Mouse (Mus musculus) gastrocnemius, adult 18-20 months (tissue): Measurements from ENCODE around the gene 4930467E23Rik. TPM values are rescaled to one million over a fixed set of nuclear protein-coding genes. Genes with fewer than 3 reads are reported as not detected.
"Not testable (repeated sequence)": the region's sequence is repeated elsewhere in the genome, so short reads cannot be mapped to it uniquely, and the experiment has no call there.

Source experiments
- DNase-seq: peaks from one replicate; pipeline ENCODE4 v3.0.0; 2021; ENCODE audit warnings: low spot score
- total RNA-seq, 2 experiments: library from RNA; stranded (reverse); gene quantifications; 2 replicates each; pipeline ENCODE4 v1.2.3; 2021

The 4930467E23Rik gene
- total RNA-seq, 2 experiments from 2014 or later = not detected

DNA sequence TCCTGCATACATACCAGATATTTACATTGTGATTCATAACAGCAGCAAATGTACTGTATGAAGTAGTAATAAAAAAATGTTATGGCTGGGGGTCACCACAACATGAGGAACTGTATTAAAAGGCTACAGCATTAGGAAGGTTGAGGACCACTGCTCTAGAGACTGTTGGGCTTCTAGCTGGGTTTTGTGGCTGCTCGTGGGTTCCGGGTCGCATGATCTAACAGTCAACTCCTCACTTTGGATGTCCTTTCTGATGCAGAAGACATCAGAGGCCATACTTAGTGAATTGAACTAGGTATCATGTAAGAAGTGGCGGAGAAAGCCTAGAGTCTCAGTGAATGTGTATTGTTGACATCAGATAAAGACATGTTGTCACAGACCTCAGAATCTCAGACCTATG is 19.9 kb upstream of the 4930467E23Rik start:
- DNase-seq = peak; percentile 40

DNA sequence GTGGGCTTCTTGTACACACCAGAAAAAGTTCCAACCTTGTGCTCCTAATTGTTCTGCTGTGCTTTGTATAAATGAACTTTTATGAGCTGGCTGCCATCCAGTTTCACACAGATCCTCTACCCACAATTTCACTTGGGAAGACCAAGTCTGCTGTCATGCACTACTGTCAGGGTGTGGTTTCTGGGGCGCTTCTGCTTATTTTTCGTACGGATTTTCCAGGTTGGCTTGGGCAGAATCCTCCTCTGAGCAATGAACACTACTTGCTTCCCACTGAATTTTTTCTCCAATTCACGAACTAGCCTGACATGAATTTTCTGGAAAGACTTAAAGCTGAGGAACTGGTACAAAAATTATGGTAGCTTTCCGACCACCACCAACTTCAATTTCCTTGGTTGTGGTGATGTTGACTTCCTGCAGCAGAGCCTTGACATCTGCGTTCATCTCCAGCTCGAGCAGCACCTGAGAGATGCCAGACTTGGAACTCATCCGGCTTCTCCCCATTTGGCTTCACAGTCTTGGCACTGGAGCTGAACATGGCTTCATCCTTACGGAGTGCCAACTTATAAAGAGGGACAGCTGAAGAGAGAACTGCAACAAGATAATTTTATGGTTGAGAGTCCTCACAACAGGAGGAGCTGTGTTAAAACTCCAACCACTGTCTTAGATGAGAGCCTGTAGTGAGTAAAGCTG is 18.1 kb upstream of the 4930467E23Rik start:
- DNase-seq = not testable (repeated sequence)

DNA sequence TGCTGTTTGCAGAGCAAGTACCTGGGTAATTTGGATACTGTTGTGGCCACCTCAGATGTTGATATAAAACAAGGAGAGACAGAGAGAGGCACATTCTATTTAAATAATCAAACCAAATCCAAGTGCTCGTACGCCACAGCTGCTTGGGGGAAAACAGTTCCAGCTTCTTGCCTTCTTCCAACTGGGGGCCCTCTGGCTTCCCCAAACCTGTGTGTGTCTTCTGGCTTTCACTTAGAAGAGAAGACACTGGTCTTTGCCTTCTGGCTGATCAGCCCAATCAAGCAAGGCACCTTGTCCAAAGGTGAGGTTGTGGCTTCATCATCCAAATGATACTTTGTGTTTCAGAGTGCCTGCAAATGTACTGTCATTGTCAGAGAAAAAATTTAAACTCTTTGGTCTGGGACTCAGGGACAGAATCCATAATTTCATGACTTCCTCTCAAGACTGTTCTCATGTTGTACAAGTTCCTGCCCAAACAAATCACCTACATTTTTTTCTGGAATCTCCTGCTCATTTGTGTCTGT is 17.1 kb upstream of the 4930467E23Rik start:
- DNase-seq = not testable (repeated sequence)

DNA sequence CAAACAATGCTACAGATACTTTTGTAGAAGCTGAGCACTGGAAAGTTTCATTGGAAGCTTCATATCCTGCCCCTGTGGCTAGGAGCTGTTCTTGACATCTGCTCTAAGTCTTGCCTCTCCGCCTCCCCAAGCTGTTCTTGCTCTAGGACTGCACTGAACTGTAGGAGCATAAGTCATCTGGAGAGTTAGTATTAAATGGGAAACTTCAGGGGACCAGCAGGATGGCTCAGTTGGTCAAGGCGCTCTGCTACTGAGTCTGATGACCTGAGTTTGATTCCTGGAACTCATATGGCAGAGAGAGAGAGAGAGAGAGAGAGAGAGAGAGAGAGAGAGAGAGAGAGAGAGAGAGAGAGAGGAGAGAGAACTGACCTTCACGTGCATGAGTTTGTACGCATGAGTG is 16.6 kb upstream of the 4930467E23Rik start:
- not testable (repeated sequence) for DNase-seq

DNA sequence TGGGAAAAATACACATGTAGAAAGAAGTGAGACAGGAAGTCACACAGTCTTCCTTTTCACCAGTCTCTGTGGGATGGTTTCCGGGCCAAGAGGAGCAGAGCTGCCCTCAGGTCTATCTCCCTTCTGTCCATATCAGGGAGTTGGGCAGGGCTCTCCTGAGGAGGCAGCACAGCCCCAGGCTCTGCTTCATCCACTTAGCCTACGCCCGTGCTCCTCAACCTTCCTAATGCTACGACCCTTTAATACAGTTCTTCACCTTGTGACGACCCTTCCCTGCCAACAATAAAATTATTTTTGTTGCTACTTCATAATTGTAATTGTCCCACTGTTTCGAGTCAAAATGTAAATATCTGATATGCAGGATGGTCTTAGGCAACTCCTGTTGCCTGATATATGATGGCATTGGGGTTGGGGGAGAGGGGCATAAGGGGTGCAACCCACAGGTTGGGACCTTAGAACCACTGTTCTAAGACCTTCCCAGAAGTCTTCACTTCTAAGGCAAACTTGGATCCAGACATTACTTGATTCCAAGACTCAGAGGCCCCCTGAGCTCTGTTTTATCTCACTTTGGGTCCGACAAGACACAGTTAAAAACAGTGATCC is 16.0 kb upstream of the 4930467E23Rik start:
- DNase-seq = peak; percentile 38

DNA sequence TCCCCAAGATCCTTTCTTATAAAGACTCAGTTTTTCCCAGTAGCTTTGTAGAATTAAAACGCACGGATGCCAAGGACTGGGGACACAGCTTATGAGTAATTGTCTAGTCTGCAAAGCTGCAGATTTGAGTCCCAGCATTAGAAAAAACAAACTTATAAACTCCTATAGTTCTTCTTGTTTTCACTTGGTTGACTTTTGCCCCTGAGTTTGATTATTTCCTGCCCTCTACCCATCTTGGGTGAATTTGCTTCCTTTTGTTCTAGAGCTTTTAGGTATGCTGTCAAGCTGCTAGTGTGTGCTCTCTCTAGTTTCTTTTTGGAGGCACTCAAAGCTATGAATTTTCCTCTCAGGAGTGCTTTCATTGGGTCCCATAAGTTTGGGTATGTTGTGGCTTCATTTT is 14.9 kb upstream of the 4930467E23Rik start:
- DNase-seq = not testable (repeated sequence)

DNA sequence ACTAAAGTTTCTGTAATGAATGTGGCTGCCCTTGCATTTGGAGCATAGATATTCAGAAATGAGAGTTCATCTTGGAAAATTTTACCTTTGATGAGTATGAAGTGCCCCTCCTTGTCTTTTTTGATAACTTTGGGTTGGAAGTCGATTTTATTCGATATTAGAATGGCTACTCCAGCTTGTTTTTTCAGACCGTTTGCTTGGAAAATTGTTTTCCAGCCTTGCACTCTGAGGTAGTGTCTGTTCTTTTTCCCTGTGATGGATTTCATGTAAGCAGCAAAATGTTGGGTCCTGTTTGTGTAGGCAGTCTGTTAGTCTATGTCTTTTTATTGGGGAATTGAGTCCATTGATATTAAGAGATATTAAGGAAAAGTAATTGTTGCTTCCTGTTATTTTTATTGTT is 14.1 kb upstream of the 4930467E23Rik start:
- not testable (repeated sequence) for DNase-seq

DNA sequence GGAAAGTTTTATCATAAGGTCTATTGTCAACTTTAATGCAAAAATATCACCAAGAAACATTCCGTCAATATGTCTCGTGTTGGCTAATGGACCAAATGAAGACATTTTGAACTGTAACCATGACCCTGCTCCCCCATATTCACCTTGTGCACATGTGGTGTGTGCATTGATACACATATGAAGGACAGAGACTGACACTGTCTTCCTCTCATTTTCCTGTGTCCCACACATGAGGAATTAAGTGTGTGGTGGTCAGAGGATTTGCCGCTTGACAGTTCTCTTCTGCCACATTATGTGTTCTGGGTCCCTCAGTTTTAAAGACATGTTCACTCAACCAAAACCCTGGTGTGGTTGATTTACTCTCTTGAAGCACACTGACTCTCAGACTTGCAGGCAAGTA is 11.5 kb upstream of the 4930467E23Rik start:
- peak; percentile 43 for DNase-seq

DNA sequence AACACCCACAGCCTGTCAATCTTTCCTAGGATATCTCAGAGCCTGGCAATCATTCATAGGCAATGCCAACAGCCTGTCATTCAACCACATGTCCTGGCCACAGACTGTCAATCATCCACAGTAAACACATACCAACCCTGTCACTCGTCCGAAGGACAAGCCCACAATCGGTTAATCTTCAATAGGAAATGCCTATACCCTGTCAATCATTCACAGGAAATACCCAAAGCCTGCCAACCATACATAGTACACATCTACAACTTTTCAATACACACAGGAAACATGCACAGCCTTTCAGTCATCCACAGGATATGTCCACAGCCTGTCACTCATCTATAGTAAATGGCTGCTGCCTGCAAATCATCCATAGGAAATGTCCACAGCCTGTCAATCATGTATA is 9.9 kb upstream of the 4930467E23Rik start:
- DNase-seq = peak; percentile 44

DNA sequence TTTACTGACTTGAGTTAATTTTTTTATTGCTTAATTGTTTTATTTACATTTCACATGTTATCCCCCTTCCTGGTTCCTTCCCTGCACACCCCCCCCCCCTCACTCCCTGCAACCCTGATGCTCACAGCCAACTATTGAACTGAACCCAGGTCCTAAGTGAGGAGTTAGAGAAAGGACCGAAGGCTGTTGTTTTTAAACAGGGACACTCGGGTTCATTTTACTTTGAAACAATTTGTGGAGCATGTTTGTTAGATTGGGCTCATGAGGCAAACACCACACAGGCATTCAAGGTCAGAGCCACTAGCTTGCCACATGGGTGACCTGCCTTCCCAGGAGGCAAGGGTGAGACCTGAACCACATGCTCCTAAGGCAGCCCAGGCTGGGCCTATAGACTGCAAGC is 4.5 kb upstream of the 4930467E23Rik start:
- not testable (repeated sequence) for DNase-seq

DNA sequence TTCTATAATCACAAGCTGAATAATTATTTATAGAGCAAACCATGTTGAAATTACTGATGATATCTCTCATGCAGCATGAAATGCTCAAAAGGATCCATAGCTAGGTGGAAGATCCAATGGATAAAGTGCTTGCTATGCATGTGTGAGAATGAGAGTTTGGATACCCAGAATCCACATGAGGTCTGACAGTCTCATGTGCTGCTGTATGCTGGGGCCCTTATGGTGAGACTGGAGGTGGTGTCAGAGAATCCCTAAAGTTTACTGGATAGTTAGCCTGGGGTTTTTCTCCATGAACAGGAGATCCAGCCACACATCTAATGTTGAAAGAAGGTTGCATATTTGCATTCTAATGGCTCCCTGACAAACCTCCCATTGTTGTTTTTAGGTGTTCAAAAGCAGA is 22.4 kb downstream of the 4930467E23Rik start:
- DNase-seq = peak; percentile 4

DNA sequence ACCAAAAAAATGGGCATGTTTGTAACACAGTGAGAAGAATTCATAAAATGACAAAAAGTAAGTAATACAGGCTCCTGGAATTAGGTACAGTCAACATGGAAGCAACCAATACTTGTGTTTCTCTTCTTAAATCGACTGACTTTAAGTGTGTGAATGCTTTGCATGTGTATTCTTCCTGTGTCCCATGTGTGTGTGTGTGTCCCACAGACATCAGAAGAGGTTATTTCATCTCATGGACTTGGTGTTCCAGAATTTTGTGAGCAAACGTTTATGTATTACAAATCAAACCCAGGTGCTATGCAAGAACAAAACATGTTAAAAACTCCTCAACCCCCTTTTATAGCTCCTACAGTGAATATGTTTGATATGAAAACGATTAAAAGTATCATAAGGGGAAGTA is 24.8 kb downstream of the 4930467E23Rik start:
- peak; percentile 24 for DNase-seq

DNA sequence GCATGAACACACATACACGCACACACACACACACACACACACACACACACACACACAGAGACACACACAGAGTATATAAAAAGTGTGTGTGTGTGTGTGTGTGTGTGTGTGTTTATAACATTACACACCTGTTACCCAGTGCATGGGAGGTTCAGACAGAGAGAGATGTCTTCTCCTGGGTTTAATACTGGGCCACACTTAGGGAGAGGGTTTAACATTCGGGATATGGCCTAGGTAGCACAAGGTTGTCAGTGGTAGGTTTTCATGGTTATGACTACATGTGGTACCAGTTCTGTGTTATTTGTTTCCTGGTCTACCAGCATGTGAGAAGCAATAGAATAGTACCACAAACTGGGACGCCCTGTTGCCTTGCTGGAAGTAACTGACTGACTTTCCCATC is 25.6 kb downstream of the 4930467E23Rik start:
- not testable (repeated sequence) for DNase-seq

DNA sequence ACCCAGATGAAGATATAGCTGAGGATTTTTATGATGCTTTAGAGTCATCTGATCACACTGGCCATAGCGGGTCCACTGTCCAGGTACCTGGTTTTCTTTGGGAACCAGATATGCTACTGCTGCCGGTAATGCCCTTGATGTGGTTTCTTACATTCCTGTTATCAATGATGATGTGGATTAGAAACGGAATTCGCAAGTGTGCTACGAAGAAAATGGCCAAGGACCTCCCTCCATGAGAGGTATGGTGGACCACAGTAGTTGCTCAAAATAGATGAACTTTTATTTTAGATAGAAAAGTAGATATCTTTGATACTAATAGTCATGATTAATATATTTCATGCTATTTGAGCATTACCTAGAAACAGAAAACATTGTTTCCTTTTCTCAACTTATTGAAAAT is 32.3 kb downstream of the 4930467E23Rik start:
- DNase-seq = not testable (repeated sequence)

DNA sequence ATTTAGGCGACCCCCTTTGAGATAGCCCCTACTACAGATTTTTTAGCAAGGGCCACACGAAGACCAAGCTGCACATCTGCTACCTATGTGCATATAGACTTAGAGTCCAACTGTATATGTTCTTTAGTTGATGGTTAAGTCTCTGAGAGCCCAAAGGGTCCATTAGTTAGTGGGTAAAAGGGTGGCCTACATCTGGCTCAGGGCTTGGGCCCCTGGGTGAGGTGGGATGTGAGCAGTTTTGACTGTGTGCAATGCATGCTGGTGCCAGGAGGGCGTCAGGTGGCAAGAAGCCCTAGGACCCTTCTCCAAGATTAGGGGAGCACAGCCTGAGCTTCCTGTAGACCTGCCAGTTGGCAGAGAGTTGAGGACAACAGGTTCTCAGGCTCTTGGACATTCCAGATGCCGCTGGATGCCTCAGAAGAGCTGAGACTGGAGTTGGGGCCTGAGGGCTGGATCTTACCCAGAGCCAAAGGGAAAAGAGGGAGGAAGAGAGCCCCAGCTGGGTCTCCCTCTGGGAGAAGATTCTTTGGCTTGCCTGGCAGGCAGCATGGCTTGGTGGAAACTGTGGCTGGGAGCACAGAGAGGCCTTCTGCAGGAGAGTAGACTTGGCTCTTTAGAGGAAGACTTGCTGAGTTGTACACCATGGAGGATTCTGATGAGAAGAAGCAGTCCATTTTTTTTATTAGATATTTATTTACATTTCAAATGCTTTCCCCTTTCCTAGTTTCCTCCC is 33.6 kb downstream of the 4930467E23Rik start:
- not testable (repeated sequence) for DNase-seq

DNA sequence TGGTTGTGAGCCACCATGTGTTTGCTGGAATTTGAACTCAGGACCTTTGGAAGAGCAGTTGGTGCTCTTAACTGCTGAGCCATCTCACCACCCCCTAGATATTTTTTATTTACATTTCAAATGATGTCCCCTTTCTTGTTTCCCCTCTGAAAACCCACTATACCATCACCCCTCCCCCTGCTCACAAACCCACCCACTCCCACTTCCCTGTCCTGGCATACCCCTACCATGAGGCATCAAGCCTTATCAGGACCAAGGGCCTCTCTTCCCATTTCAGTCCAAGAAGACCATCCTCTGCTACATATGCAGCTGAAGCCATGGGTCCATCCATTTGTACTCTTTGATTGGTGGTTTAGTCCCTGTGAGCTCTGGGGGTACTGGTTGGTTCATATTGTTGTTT is 36.2 kb downstream of the 4930467E23Rik start:
- not testable (repeated sequence) for DNase-seq

DNA sequence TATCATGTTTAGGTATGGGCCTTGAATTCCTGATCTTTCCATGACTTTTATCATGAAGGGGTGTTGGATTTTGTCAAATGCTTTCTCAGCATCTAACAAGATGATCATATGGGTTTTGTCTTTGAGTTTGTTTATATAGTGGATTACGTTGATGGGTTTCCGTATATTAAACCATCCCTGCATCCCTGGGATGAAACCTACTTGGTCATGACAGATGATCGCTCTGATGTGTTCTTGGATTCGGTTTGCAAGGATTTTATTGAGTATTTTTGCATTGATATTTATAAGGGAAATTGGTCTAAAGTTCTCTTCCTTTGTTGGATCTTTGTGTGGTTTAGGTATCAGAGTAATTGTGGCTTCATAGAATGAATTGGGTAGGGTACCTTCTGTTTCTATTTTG is 44.1 kb downstream of the 4930467E23Rik start:
- DNase-seq = not testable (repeated sequence)

DNA sequence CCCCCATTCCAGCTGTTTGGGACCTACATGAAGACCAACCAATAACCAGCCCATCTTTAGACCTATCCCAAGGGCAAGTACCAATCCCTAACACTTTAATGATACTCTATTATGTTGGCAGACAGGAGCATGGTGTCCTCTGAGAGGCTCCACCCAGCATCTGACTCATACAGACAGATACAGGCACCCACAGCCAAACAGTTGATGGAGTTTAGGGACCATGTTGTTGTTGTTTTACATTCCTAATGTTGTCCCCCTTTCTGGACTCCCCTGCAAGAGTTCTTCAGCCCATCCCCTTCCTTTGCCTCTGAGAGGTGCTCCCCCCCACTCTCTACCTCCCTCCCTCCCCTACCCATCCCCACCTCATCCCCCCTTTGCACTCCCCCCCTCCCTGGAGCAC is 46.9 kb downstream of the 4930467E23Rik start:
- DNase-seq = not testable (repeated sequence)

DNA sequence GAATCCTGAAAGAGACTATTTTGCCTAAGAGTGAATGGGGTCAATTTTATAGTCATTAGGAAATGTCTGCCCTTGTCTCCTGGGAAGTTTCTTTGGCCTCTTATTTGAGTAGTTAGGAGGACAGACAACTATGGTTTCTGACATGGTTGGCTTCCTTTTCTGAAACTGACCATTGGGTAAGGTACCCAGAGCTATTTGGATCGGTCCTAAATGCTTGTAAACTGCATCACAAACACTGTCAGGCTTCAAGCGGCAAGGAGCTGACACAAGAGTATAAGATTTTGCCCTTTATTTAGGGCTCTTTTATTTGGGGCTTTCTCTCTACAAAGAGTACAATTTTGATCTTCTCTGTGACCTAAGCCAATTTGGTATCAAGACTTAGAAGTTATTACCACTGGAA is 48.1 kb downstream of the 4930467E23Rik start:
- DNase-seq = not testable (repeated sequence)

DNA sequence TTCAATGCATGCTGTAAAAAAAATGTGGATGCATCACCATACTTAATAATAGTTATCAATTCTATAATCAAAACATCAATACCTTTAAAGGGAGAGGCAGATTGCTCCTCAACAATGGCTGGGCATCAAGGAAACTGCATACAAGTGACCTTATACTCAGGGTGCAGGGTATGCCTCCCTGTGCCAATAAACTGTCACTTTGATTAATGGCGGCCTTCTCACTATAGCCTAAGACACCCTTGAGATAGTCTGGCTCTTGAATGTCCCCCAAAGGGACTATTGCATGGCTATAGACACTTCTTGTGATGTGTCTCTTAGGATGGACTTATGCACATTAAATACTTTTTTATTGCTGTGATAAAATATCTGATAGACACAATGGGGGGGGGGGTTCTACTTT is 48.8 kb downstream of the 4930467E23Rik start:
- DNase-seq = not testable (repeated sequence)

DNA sequence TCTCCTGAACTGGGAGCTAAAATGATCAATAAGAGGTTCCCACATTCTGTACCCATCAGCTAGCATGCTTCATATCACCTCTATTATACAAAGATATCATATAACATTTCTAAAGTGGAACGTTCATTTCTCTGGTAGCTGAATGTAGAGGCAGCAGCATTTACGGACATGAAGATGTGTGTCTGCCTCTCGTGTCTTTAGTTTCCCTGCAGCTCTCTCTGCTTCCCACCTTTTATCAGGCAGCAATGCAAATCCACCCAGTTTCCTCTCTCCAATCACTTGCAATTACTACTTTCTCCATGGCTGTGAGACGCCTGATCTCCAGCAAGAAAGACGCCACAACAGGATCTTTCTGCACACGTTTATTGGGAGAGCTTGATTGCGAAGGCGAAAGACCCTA is 49.5 kb downstream of the 4930467E23Rik start:
- DNase-seq = not testable (repeated sequence)

DNA sequence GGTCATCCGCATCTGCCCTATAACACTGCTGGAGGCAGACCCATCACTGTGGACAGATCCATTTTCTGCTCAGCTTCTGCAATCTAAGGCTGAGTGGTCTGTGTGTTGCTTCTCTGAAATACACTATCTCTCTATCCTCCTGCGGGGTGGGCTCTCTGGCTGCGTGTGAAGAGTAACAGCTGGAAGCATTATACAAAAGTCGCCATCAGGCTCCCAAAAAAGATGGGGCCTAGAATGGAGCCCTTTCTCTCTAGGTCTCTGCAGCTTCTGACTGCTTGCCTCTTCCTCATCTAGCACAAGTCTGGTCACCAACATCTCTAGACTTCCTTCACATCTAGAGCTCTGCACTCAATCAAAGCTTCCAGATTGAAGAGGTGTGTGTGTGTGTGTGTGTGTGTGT is 50.8 kb downstream of the 4930467E23Rik start:
- DNase-seq = not testable (repeated sequence)
